Mouse (Mus musculus) midbrain, postnatal 0 days (tissue): ENCODE results near the gene Dolk. TPM values are rescaled to one million over a fixed set of nuclear protein-coding genes. Genes with fewer than 3 reads are reported as not detected.

ENCODE experiments used
- ATAC-seq: fragments of 200-750 bp; cut with Nextera tagmentation; 2 replicates; pipeline ENCODE4 v1.8.0; 2017; ENCODE audit warnings: moderate number of reproducible peaks, mild to moderate bottlenecking, moderate TSS enrichment, moderate library complexity; ENCODE audit not compliant: low FRiP score
- DNase-seq: peaks from one replicate; pipeline ENCODE4 v3.0.0-alpha.2; 2015; ENCODE audit warnings: low spot score
- H3K27ac ChIP-seq: fragments of 300-500 bp; sonication (generic); 2 replicates; pipeline ENCODE4 v1.5.1; 2014; ENCODE audit warnings: low read depth, mild to moderate bottlenecking, low read length, mixed read lengths
- H3K27me3 ChIP-seq: fragments of 300-500 bp; sonication (generic); 2 replicates; pipeline ENCODE4 v1.6.1; 2014; ENCODE audit warnings: low read length, control low read depth, mixed read lengths; ENCODE audit not compliant: insufficient read depth
- H3K36me3 ChIP-seq: fragments of 300-500 bp; sonication (generic); 2 replicates; pipeline ENCODE4 v1.6.1; 2014; ENCODE audit warnings: low read length, control low read depth, mixed read lengths; ENCODE audit not compliant: insufficient read depth
- H3K4me1 ChIP-seq: fragments of 300-500 bp; sonication (generic); 2 replicates; pipeline ENCODE4 v1.6.1; 2014; ENCODE audit warnings: mild to moderate bottlenecking, control low read depth, antibody characterized with exemption, low read length, mixed read lengths; ENCODE audit not compliant: insufficient read depth
- H3K4me2 ChIP-seq: fragments of 300-500 bp; sonication (generic); 2 replicates; pipeline ENCODE4 v1.6.1; 2014; ENCODE audit warnings: low read depth, mild to moderate bottlenecking, low read length, mixed read lengths; ENCODE audit not compliant: poor library complexity, severe bottlenecking
- H3K4me3 ChIP-seq: fragments of 300-500 bp; sonication (generic); 2 replicates; pipeline ENCODE4 v1.5.1; 2014; ENCODE audit warnings: low read depth, mild to moderate bottlenecking, low read length, moderate library complexity
- H3K9ac ChIP-seq: fragments of 300-500 bp; sonication (generic); replicated peaks from 2 replicates; pipeline ENCODE4 v1.6.1; 2014; ENCODE audit warnings: mild to moderate bottlenecking, low read length, moderate library complexity, mixed read lengths; ENCODE audit not compliant: poor library complexity, severe bottlenecking
- H3K9me3 ChIP-seq: fragments of 300-500 bp; sonication (generic); 2 replicates; pipeline ENCODE4 v1.6.1; 2016; ENCODE audit warnings: low read length, control low read depth
- CTCF ChIP-seq: IDR thresholded peaks from 2 replicates; pipeline ENCODE4 v1.5.1; 2016; ENCODE audit warnings: antibody characterized with exemption, mild to moderate bottlenecking
- WGBS: fragments of 180-500 bp; shearing (Covaris S2); extraction: QIAGEN DNeasy Blood & Tissue Kit; methylation state at CpG from one replicate; pipeline ENCODE4 v1.1.7; 2014; 5-methylcytosine and 5-hydroxymethylcytosine counted together
- polyA plus RNA-seq: library from polyadenylated mRNA; unstranded; fragments of >200 nt; fragmentation: Nextera tagmentation; extraction: Ambion mirVana; gene quantifications from 2 replicates; pipeline ENCODE4 v1.2.1, GENCODE M21; 2015
- total RNA-seq: library from RNA; depleted of rRNA; stranded (reverse); fragments of >200 nt; gene quantifications from 2 replicates; pipeline ENCODE4 v1.2.3, GENCODE M21; 2014

The Dolk gene
- total and polyA plus RNA-seq, 2 experiments from 2014 or later, result 38.7 to 44.7 TPM

DNA sequence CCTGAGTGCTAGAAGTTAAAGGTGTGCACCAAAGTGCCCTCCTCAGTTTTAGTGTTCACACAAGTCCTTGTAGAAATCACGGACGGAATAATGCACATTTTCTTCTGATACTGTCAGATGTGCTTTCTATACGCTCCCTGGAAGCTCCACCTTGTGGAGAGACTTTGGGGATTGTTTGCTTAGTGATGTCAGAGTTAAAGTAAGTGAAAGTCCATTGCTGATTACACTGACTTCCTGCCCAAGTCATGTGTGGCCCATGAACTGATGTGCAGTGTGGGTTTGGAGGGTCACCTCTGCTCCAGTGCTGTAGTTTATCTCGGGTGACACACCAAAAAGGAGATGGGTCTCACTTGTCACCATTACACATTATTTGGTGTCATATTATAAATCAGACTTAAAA, 33.1 kb upstream of the Dolk start:
- Histone ChIP-seq H3K4me1 (no peaks in the 10 kb centered on the region), H3K4me2 (no peak overlapping the region), H3K36me3 (peaks cover 72% of the 10 kb centered on the region), H3K27ac (no peak overlapping the region), H3K9ac (no peak overlapping the region), H3K9me3 (no peaks in the 10 kb centered on the region), H3K27me3 (no peaks in the 10 kb centered on the region), H3K4me3 (no peak overlapping the region)
- ATAC-seq (no peak), DNase-seq (no peak)
- TF ChIP-seq CTCF, result no peak
- 88% methylated on average over 4 of the region's 4 CpGs for WGBS

GRCm38 (mm10) chr2:30316955-30317354, 30.8 kb upstream of the Dolk start:
- no peak overlapping the region for H3K4me3 ChIP-seq
- TF ChIP-seq CTCF, result no peak
- H3K4me1 ChIP-seq, result no peaks in the 10 kb centered on the region
- H3K9me3 ChIP-seq, result no peaks in the 10 kb centered on the region
- no peak overlapping the region for H3K27ac ChIP-seq
- no peak for DNase-seq
- 95% methylated on average over 5 of the region's 5 CpGs for WGBS
- H3K4me2 ChIP-seq, result no peak overlapping the region
- H3K9ac ChIP-seq, result no peak overlapping the region
- H3K27me3 ChIP-seq, result no peaks in the 10 kb centered on the region
- H3K36me3 ChIP-seq, result peaks cover 65% of the 10 kb centered on the region
- ATAC-seq, result no peak

DNA sequence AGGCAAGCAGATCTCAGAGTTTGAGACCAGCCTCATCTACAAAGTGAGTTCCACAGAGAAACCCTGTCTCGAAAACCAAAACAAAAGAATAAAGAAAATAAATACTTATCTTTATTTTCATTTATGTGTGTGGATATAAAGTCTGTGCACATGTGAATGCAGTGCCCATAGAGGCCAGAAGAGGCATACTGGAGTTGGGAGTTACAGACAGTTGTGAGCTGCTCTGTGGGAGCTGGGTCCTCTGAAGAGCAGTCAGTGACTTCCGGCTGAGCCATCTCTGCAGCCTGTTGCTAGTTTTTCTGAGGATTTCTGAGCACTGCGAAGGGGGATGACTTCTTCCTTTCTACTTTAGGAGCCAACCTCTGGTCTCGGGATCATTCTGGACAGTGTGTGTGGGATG, 30.0 kb upstream of the Dolk start:
- H3K27me3 ChIP-seq, result no peaks in the 10 kb centered on the region
- peaks cover 63% of the 10 kb centered on the region for H3K36me3 ChIP-seq
- H3K9ac ChIP-seq, result no peak overlapping the region
- WGBS, result 93% methylated on average over 4 of the region's 4 CpGs
- H3K4me1 ChIP-seq, result no peaks in the 10 kb centered on the region
- no peak overlapping the region for H3K27ac ChIP-seq
- no peak for DNase-seq
- H3K9me3 ChIP-seq, result no peaks in the 10 kb centered on the region
- H3K4me2 ChIP-seq, result no peak overlapping the region
- TF ChIP-seq CTCF, result peak; percentile 37; the same call in 1 of the 2 replicates
- no peak for ATAC-seq
- no peak overlapping the region for H3K4me3 ChIP-seq

GRCm38 (mm10) chr2:30311481-30311880, 25.3 kb upstream of the Dolk start:
- Histone ChIP-seq H3K9ac (no peak overlapping the region), H3K27ac (no peak overlapping the region), H3K36me3 (peaks cover 64% of the 10 kb centered on the region), H3K9me3 (no peaks in the 10 kb centered on the region), H3K27me3 (no peaks in the 10 kb centered on the region), H3K4me3 (no peak overlapping the region), H3K4me1 (no peaks in the 10 kb centered on the region), H3K4me2 (no peak overlapping the region)
- DNase-seq (no peak), ATAC-seq (no peak)
- TF ChIP-seq CTCF, result no peak
- WGBS, result 87% methylated on average over 2 of the region's 2 CpGs

GRCm38 (mm10) chr2:30309351-30309750, 23.2 kb upstream of the Dolk start:
- H3K9me3 ChIP-seq, result no peaks in the 10 kb centered on the region
- no peaks in the 10 kb centered on the region for H3K27me3 ChIP-seq
- no peak overlapping the region for H3K4me2 ChIP-seq
- H3K36me3 ChIP-seq, result peaks cover 68% of the 10 kb centered on the region
- no peak overlapping the region for H3K4me3 ChIP-seq
- WGBS, result 89% methylated on average over 3 of the region's 3 CpGs
- TF ChIP-seq CTCF, result no peak
- no peak overlapping the region for H3K27ac ChIP-seq
- ATAC-seq, result no peak
- no peak for DNase-seq
- no peaks in the 10 kb centered on the region for H3K4me1 ChIP-seq
- H3K9ac ChIP-seq, result no peak overlapping the region

- WGBS, result 97% methylated on average over 7 of the region's 7 CpGs
- ATAC-seq, result no peak
Observed at GRCm38 (mm10) chr2:30306087-30306486, 20.0 kb upstream of the Dolk start.

More at GRCm38 (mm10) chr2:30306087-30306486, 20.0 kb upstream of the Dolk start:
- H3K36me3 ChIP-seq, result peaks cover 74% of the 10 kb centered on the region
- no peak overlapping the region for H3K9ac ChIP-seq
- DNase-seq, result no peak
- no peak overlapping the region for H3K27ac ChIP-seq
- H3K4me2 ChIP-seq, result no peak overlapping the region
- H3K4me1 ChIP-seq, result no peaks in the 10 kb centered on the region
- TF ChIP-seq CTCF, result no peak
- H3K4me3 ChIP-seq, result no peak overlapping the region
- no peaks in the 10 kb centered on the region for H3K9me3 ChIP-seq
- no peaks in the 10 kb centered on the region for H3K27me3 ChIP-seq
